22 mouse cellular contexts compared by ENCODE assay signal in the genomic region with DNA sequence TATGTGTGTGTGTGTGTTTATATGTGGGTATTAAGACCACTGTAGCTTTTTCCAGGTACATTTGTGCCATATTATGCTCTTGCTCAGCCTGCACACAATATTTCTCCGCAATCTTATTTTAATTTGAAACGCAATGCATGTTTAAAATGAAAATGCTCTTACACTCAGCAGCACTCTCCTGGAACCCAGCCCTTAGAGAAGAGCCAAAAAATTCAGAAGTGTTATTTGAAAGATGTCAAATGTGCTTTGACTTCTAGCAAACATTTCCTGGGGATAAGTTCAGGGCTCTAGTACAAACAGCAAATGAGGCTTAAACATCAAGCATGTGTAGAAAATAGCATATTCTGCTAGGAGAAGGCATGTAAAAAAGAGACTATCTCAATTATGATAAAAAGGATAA. TPM values are rescaled to one million over a fixed set of nuclear protein-coding genes. Genes with fewer than 3 reads are reported as not detected.
"Had no signal": no experiment of that assay in that cellular context is flagged by ENCODE, and none has a peak within 500 bp of the region (broad histone marks: within the 10 kb centered on the region; RNA-seq: fewer than 3 reads in every experiment).

No protein-coding gene starts in this region.

- H3K4me3 ChIP-seq: layer of hippocampus, adult 2 months; limb, embryonic 10.5 days; limb, embryonic 13.5 days; liver, embryonic 13.5 days; midbrain, embryonic 12.5 days; midbrain, embryonic 15.5 days; neural tube, embryonic 12.5 days; neural tube, embryonic 15.5 days had no signal

- ATAC-seq: intestine, postnatal 0 days; midbrain, embryonic 15.5 days had no signal

- DNase-seq: kidney, adult 2 months; kidney, postnatal 25 days; layer of hippocampus, adult 9-11 months; liver, embryonic 13.5 days; right cerebral cortex, adult 18-20 months; right cerebral cortex, postnatal 14 days; right cerebral cortex, postnatal 4 days; thymus, adult 18-20 months; thymus, postnatal 36 days had no signal

- H3K9ac ChIP-seq: limb, embryonic 13.5 days; liver, embryonic 13.5 days; midbrain, embryonic 12.5 days; midbrain, embryonic 15.5 days; neural tube, embryonic 12.5 days; neural tube, embryonic 15.5 days had no signal

- H3K27me3 ChIP-seq: limb, embryonic 13.5 days; liver, embryonic 13.5 days; midbrain, embryonic 12.5 days; midbrain, embryonic 15.5 days; neural tube, embryonic 12.5 days; neural tube, embryonic 15.5 days had no signal

- H3K9me3 ChIP-seq: limb, embryonic 10.5 days; limb, embryonic 13.5 days; liver, embryonic 13.5 days; midbrain, embryonic 12.5 days; midbrain, embryonic 15.5 days; neural tube, embryonic 12.5 days; neural tube, embryonic 15.5 days had no signal

- H3K4me1 ChIP-seq: limb, embryonic 10.5 days; liver, embryonic 13.5 days; midbrain, embryonic 12.5 days; midbrain, embryonic 15.5 days; neural tube, embryonic 12.5 days; neural tube, embryonic 15.5 days had no signal

- H3K27ac ChIP-seq: kidney, postnatal 0 days; layer of hippocampus, adult 2 months; limb, embryonic 10.5 days; limb, embryonic 13.5 days; liver, embryonic 13.5 days; macrophage; midbrain, embryonic 12.5 days; midbrain, embryonic 15.5 days; neural tube, embryonic 12.5 days; neural tube, embryonic 15.5 days had no signal

- H3K36me3 ChIP-seq: limb, embryonic 10.5 days; limb, embryonic 13.5 days; liver, embryonic 13.5 days; midbrain, embryonic 12.5 days; midbrain, embryonic 15.5 days; neural tube, embryonic 12.5 days; neural tube, embryonic 15.5 days had no signal

- H3K4me2 ChIP-seq: limb, embryonic 13.5 days; liver, embryonic 13.5 days; midbrain, embryonic 12.5 days; midbrain, embryonic 15.5 days; neural tube, embryonic 12.5 days; neural tube, embryonic 15.5 days had no signal

RNA-seq across cellular contexts. Expression of gene Sstr4, which starts 24.6 kb away (rescaled TPM):
- total RNA-seq: liver, adult 2 months had no signal
- polyA plus RNA-seq: liver, adult 2 months; liver, embryonic 13.5 days; liver, embryonic 16.5 days; macrophage; testis, adult 2 months had no signal
